Mouse (Mus musculus) monocyte, adult 5-6 weeks (primary cell): ENCODE measurements around the gene Atrip. TPM values are rescaled to one million over a fixed set of nuclear protein-coding genes. Genes with fewer than 3 reads are reported as not detected.

Experiments used
- ATAC-seq: fragments of 153-309, 156-312 bp; replicated peaks from 2 replicates; pipeline ENCODE4 v1.8.0; 2017; ENCODE audit warnings: mild to moderate bottlenecking; ENCODE audit not compliant: low TSS enrichment, insufficient number of reproducible peaks, severe bottlenecking, poor library complexity, low FRiP score
- total RNA-seq: library from RNA; stranded (forward); fragments of 200-1000, 200-491, 200-594 nt; gene quantifications from 3 replicates; pipeline ENCODE4 v1.2.3, GENCODE M21; 2017

Atrip gene
- total RNA-seq, 1 experiment from 2014 or later, result 11.1 TPM

GRCm38 (mm10) chr9:109049996-109050673 is 23.8 kb downstream of the Atrip start:
- ATAC-seq, result no peak

DNA sequence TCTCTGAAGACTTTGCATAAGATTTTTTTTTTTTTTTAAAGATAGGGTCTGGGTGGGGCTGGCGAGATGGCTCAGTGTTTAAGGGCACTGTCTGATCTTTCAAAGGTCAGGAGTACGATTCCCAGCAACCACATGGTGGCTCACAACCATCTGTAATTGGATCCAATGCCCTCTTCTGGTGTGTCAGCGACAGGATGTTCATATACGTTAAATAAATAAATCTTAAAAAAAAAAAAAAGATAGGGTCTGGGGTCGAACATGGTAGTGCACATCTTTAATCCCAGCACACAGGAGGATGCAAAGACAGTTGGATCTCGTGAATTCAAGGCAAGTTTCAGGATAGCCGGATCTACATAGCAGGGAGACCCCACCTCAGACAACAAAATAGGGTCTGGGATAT is 24.6 kb downstream of the Atrip start:
- ATAC-seq, result no peak

- peak; percentile 90 for ATAC-seq
These were observed 27.6 kb downstream of the Atrip start for GRCm38 (mm10) chr9:109046306-109046705.

DNA sequence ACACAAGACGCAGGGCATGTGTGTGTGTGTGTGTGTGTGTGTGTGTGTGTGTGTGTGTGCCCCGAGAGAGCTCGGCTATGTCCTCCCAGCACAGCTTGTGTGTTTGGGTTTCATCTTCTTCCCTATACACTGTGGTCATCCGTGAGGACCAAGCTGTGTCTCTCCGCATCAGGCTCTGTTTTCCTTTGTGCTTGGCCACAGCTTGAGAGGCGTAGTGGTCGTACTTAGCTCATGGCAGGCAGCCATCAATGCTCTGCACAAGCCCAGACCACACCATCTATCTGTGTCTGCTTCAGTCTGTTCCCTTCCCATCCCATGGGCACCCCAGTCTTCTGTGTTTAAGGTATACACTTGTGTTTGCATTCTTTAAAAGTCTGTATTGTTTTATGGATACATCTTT is 32.6 kb downstream of the Atrip start:
- no peak for ATAC-seq

DNA sequence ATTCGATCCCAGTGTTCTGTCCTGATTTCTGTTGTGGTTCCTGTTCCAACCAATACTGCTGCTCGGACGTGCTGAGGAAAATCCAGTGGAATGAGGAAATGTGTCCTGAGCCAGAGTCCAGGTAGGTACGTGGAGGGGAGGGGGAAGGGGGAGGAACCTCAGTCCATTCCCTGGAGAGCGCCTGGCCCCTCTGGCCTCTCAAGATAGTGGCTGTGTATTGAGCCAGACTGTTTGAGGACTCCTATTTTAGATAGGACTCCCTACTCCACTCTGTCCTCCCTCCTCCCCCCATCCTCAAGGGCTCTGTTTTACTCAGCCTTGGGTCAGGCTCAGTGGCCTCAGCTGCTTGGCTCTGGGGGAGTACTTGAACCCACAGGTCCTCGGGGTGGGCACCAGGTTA is 33.0 kb downstream of the Atrip start:
- ATAC-seq, result no peak

DNA sequence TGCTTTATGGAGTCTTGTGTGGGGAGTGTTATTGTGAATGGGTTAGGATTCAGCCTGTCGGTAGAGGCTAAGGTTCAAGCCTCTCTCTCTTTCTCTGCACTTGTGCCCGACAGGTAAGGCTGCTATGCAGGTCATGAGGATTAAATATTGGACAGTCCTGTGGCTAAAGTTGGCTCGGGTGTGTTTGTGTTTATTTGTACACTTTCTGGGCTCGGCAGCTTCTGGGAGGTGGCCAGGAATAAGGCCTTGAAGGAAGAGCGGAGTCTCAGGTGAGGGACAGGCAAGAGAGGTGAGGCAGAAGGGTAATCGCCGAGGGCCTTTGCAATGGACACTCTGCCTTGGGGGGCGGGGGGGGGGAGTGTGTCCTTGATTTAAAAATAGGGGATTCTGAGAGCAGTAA is 33.7 kb downstream of the Atrip start:
- no peak for ATAC-seq

DNA sequence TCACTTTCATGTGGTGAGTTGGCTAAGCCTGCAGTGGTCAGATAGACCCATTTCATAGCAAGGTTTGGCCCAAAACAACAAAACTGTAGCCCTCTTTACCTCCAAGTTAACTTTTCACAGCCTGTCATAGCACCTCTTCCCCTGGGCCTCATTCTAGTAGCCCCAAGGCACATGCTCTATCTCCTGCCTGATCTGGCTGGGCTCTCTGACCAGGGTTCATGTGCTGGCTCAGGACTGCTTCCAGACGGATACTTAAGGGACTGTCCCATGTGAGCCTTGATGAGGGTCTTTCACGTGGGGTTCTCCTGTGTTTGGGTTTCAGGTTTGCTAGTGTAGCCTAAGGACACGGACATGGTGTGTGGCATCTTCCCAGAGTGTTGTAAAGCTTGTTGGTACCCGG is 34.2 kb downstream of the Atrip start:
- ATAC-seq, result no peak

GRCm38 (mm10) chr9:109038901-109039364 is 35.0 kb downstream of the Atrip start:
- peak; percentile 56 for ATAC-seq

- ATAC-seq, result peak; percentile 92
These were observed 35.6 kb downstream of the Atrip start, which contains the start of gene Shisa5 for GRCm38 (mm10) chr9:109038086-109038895. Gene Shisa5 (plus strand): TSS chr9:109038565.

- peak; percentile 55 for ATAC-seq
These were observed 41.5 kb downstream of the Atrip start for GRCm38 (mm10) chr9:109032435-109032834.

GRCm38 (mm10) chr9:109031686-109032085 is 42.2 kb downstream of the Atrip start:
- no peak for ATAC-seq

GRCm38 (mm10) chr9:109031001-109031400 is 42.9 kb downstream of the Atrip start:
- no peak for ATAC-seq

- no peak for ATAC-seq
These were observed 43.6 kb downstream of the Atrip start for GRCm38 (mm10) chr9:109030312-109030711.

- no peak for ATAC-seq
These were observed 45.0 kb downstream of the Atrip start for GRCm38 (mm10) chr9:109028919-109029318.

DNA sequence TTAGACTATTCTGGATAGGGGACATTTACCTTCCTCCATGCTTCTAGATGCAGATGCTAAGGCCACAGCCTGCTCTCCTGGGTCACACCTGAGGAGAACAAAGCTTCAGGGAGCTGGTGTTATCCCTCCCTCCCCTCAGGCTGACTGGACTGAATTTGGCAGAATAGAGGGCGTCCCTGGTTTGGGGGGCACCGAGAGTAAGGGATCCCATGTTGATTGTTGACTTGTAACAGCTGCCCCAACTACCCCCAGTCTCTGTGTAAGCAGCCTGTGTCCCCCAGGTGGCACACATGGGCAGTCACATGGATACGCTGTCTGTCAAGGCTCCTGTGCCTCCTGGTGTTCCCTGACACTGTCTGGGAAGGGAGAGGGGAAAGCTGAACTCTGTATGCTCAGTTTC is 45.5 kb downstream of the Atrip start:
- no peak for ATAC-seq

- ATAC-seq, result no peak
These were observed 46.4 kb downstream of the Atrip start for GRCm38 (mm10) chr9:109027521-109027920.

- peak; percentile 80 for ATAC-seq
These were observed 50.8 kb downstream of the Atrip start for GRCm38 (mm10) chr9:109022866-109023685.

DNA sequence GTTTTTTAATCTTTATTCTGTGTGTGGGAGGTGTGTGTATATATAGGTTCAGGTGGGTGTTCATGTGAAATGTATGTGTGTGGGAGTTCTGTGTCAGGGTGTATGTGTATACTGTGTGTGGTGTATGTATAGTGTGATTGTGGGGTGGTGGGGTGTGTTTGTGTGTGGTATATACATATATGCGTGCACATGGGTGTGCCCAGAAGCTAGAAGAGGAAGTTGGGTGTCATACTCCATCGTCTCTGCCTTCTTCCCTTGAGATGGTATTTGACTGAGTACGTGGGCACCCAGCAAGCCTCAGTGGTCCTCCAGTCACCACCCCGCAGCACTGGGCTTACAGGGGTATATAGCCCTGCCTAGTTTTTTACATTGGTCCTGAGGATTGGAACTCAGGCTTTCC is 52.5 kb downstream of the Atrip start:
- ATAC-seq, result peak; percentile 82

- peak; percentile 75 for ATAC-seq
These were observed 56.8 kb downstream of the Atrip start for GRCm38 (mm10) chr9:109016973-109017604.
